Mouse (Mus musculus) layer of hippocampus, adult 2 months (tissue): Measurements from ENCODE around the gene Tmem230. TPM values are rescaled to one million over a fixed set of nuclear protein-coding genes. Genes with fewer than 3 reads are reported as not detected.

Experiments
- DNase-seq, 2 experiments: peaks; one replicate each; pipeline ENCODE4 v3.0.0; 2022; ENCODE audit warnings: low spot score in 2 of 2
- H3K27ac ChIP-seq: fragments of 200-600 bp; 2 replicates; pipeline ENCODE4 v1.8.1; 2022
- H3K4me3 ChIP-seq: fragments of 200-600 bp; 2 replicates; pipeline ENCODE4 v1.8.1; 2022; ENCODE audit warnings: mild to moderate bottlenecking
- CTCF ChIP-seq: fragments of 200-600 bp; conservative IDR thresholded peaks from 2 replicates; pipeline ENCODE4 v1.8.1; 2022; ENCODE audit warnings: antibody characterized with exemption, mild to moderate bottlenecking, moderate library complexity
- total RNA-seq, 2 experiments: library from RNA; stranded (reverse); gene quantifications; 2 replicates each; pipeline ENCODE4 v1.2.3; 2021

Gene Tmem230
- total RNA-seq, 2 experiments from 2014 or later, result 30.3 to 32.9 TPM

GRCm38 (mm10) chr2:132198017-132198933 lies 49.3 kb downstream of the Tmem230 start:
- no peak for TF ChIP-seq CTCF
- H3K27ac ChIP-seq, result no peak overlapping the region
- no peak overlapping the region for H3K4me3 ChIP-seq
- no peak for DNase-seq

GRCm38 (mm10) chr2:132195602-132196001 lies 52.0 kb downstream of the Tmem230 start:
- no peak overlapping the region for H3K4me3 ChIP-seq
- H3K27ac ChIP-seq, result no peak overlapping the region
- TF ChIP-seq CTCF, result no peak
- DNase-seq, result no peak

DNA sequence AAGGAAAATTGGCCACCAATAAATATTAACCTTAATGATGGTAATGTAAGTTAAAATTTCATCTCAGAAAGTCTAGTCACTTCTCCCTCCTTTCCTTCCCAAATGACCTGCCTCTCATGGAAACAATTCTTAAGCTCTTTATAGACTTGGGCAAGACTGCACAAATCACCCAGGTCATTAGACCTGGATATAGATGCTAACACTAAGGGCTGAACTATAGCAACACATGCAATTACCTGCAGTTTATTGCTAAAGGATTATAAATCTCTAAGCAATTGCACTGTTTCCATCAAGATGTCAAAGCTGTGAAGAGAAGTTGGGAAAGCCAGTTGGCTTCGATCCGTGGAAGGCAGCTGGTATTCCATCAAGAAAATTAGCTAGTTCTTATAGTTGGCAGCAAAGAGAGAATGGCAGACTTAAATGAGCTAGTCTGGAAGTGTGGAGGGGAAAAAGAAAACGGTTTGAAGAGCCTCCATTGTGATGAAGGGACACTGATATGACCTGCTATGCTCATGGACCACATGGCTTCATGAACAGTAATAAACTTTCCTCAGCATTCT lies 56.9 kb downstream of the Tmem230 start:
- H3K27ac ChIP-seq, result no peak overlapping the region
- no peak overlapping the region for H3K4me3 ChIP-seq
- no peak for TF ChIP-seq CTCF
- peak in 1 of 2 experiments; percentile 10 for DNase-seq

Other genes with a start within 250 kb of the Tmem230 start
- gene Rassf2, start 217.5 kb downstream of the Tmem230 start, total RNA-seq, result 10 to 100 TPM; 39.9 to 43.2 TPM
- gene Slc23a2, start 102.7 kb downstream of the Tmem230 start, total RNA-seq, result 10 to 100 TPM; 93.1 to 96.0 TPM
- gene Pcna, start 5.5 kb upstream of the Tmem230 start, total RNA-seq, result 10 to 100 TPM; 47.2 to 51.9 TPM
- 100 to 1,000 TPM; 257 to 258 TPM for gene Cds2, start 15.3 kb upstream of the Tmem230 start, total RNA-seq
- gene Prokr2, start 137.6 kb upstream of the Tmem230 start, total RNA-seq, result 1 to 10 TPM; 1.9 to 2.9 TPM